Mouse (Mus musculus) ES-Bruce4 (cell line): ENCODE data around the gene Fbxw11.

Source experiments
- CTCF ChIP-seq: IDR thresholded peaks from one replicate; pipeline ENCODE4 v1.8.1; 2011; ENCODE audit warnings: low read depth, low read length
- EP300 ChIP-seq: IDR thresholded peaks from 2 replicates; pipeline ENCODE4 v1.6.1; 2011; ENCODE audit warnings: low read depth, low read length; ENCODE audit not compliant: insufficient read depth
- POLR2A ChIP-seq: IDR thresholded peaks from one replicate; pipeline ENCODE4 v1.8.1; 2011; ENCODE audit warnings: low read length; ENCODE audit not compliant: insufficient read depth

DNA sequence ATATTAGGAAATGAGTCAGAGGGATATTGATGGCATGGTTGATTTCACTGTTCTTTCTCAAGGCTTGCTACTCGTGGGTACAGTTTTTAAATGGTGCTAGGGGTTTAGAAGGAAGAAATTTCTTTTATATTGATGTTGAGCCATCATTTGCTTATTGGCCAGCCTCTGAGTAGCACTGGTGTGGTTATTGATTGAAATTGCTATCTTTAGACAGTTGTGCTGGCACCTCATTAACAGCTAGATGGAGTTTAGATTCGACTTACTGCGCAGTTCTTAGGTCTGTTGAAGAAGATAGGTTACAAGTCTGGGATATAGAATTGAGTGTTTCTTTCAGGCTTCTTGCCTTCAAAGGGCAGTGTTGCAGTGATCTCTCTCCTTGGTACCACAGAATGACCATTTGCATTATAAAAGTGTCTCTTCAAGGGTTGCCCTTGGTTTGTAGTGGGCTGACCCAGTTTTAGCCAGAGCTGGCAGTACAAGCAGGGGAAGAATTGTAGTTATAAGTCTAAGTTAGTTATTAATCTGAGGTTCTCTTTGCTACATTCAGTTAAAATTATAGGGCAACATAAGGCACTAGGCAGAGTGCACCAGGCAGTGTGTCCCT, 38.8 kb downstream of the Fbxw11 start:
- TF ChIP-seq CTCF (no peak), POLR2A (no peak), EP300 (no peak)
